Mouse (Mus musculus) spleen, adult 2 months (tissue): Measurements from ENCODE around the gene Efemp2. TPM values are rescaled to one million over a fixed set of nuclear protein-coding genes. Genes with fewer than 3 reads are reported as not detected.
"Not testable (repeated sequence)": the region's sequence is repeated elsewhere in the genome, so short reads cannot be mapped to it uniquely, and the experiment has no call there.

ENCODE experiments used
- DNase-seq, 2 experiments: peaks; one replicate each; pipeline versions ENCODE4 v3.0.0 to v3.0.0-alpha.2; 2012 to 2021; ENCODE audit warnings: low spot score in 2 of 2, low read depth in 1 of 2
- H3K27ac ChIP-seq: fragments of 200-500 bp; 2 replicates; pipeline ENCODE4 v1.5.1; 2012; ENCODE audit warnings: low read length, inconsistent platforms; ENCODE audit not compliant: insufficient read depth
- H3K27me3 ChIP-seq: fragments of 200-500 bp; 2 replicates; pipeline ENCODE4 v1.6.1; 2012; ENCODE audit warnings: mild to moderate bottlenecking, moderate library complexity, low read length, inconsistent platforms; ENCODE audit not compliant: control insufficient read depth, insufficient read depth
- H3K36me3 ChIP-seq: fragments of 200-500 bp; 2 replicates; pipeline ENCODE4 v1.6.1; 2012; ENCODE audit warnings: mild to moderate bottlenecking, low read length, inconsistent platforms; ENCODE audit not compliant: control insufficient read depth, insufficient read depth
- H3K4me1 ChIP-seq: fragments of 200-500 bp; 2 replicates; pipeline ENCODE4 v1.6.1; 2011; ENCODE audit warnings: inconsistent platforms; ENCODE audit not compliant: control insufficient read depth, insufficient read depth, insufficient read length
- H3K4me3 ChIP-seq: fragments of 200-500 bp; 2 replicates; pipeline ENCODE4 v1.5.1; 2011; ENCODE audit warnings: mild to moderate bottlenecking, inconsistent platforms; ENCODE audit not compliant: insufficient read depth, insufficient read length; ENCODE audit errors: extremely low read depth
- CTCF ChIP-seq: fragments of 200-500 bp; IDR thresholded peaks from 2 replicates; pipeline ENCODE4 v1.5.1; 2011; ENCODE audit warnings: mild to moderate bottlenecking, inconsistent platforms; ENCODE audit not compliant: insufficient read depth, insufficient read length, insufficient replicate concordance; ENCODE audit errors: extremely low read depth
- POLR2A ChIP-seq: fragments of 200-500 bp; IDR thresholded peaks from 2 replicates; pipeline ENCODE4 v1.6.1; 2011; ENCODE audit warnings: low read depth, low read length, inconsistent platforms
- whole genome bisulfite sequencing: fragments of 180-500 bp; shearing (Covaris S2); methylation state at CpG from one replicate; pipeline ENCODE4 v1.1.7; 2018; 5-methylcytosine and 5-hydroxymethylcytosine counted together
- polyA plus RNA-seq: library from polyadenylated mRNA; depleted of rRNA; stranded (reverse); fragments of >200 nt; gene quantifications from 2 replicates; pipeline ENCODE4 v1.2.3, GENCODE M21; 2012

The Efemp2 gene
- polyA plus RNA-seq, 1 experiment = 21.7 TPM

DNA sequence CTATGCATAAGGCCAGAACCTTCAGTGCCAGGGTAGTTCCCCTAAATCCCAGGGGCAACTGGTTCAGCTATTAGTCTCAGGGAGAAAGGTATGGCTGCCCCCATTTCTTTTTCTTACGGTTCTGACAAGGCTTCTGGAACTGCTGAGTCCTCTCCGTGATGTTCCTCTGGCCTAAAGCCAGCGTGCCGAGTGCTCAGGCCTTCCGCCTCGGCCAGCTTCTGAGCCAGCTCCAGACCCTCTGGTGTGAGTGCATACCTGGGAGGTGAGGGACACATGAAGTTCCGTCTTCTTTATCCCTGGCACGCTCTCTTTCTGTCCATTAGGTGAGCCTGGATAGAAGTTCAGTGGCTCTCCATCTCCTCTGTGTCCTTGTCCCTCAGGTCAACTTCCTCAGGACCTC is 11.6 kb downstream of the Efemp2 start:
- Histone ChIP-seq H3K36me3 (peaks cover 24% of the 10 kb centered on the region), H3K27me3 (no peaks in the 10 kb centered on the region), H3K27ac (no peak overlapping the region), H3K4me1 (peaks cover 8% of the 10 kb centered on the region; the same call in 1 of the 2 replicates), H3K4me3 (no peak overlapping the region)
- 93% methylated on average over 8 of the region's 8 CpGs for WGBS
- no peak for DNase-seq
- TF ChIP-seq CTCF (no peak), POLR2A (no peak)

DNA sequence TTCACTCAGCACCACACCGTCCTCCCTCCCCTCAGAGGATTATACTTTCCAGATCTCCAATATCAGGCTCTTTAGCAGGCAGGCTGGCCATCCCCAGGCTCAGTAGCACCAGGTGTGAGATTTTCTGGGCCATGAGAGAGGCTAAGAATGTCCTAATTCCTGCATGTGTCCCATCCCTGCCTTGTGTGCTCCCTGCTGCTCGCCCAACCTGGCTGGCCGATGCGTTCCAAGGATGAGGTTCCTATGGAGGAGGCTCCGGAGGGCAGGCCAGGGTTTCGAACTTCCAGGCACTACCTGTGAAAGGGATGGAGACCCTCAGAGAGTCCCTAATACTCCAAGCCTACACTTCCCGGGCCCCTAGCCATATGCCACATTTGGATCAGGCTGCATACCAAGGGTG is 12.1 kb downstream of the Efemp2 start:
- no peaks in the 10 kb centered on the region for H3K27me3 ChIP-seq
- no peak overlapping the region for H3K27ac ChIP-seq
- H3K4me3 ChIP-seq = no peak overlapping the region
- H3K4me1 ChIP-seq = peaks cover 8% of the 10 kb centered on the region; the same call in 1 of the 2 replicates
- TF ChIP-seq CTCF = no peak
- no peak for TF ChIP-seq POLR2A
- WGBS = 96% methylated on average over 7 of the region's 7 CpGs
- H3K36me3 ChIP-seq = peaks cover 24% of the 10 kb centered on the region
- no peak for DNase-seq

DNA sequence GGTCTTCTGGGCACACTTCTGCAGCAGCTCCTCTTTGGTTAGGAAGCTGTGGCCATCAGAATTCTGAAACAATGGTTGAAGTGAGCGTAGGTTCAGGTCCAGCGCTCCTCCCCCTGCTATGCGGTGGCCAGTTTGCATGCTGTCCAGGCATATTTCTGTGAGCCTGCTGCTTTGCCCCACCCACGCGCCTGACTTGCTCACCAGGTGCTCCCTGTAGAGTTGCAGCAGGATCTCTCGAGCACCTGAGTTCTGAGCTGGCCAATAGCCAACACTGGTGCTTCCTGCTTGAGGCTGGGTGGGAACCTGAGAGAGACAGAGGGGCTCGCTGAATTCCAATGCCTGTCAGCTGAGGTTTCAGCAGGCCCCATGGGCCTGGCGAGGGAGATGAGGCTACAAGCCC is 12.5 kb downstream of the Efemp2 start:
- no peak overlapping the region for H3K4me3 ChIP-seq
- TF ChIP-seq CTCF = no peak
- WGBS = 91% methylated on average over 8 of the region's 8 CpGs
- H3K27ac ChIP-seq = no peak overlapping the region
- H3K4me1 ChIP-seq = peaks cover 8% of the 10 kb centered on the region; the same call in 1 of the 2 replicates
- H3K36me3 ChIP-seq = peaks cover 24% of the 10 kb centered on the region
- no peak for DNase-seq
- H3K27me3 ChIP-seq = no peaks in the 10 kb centered on the region

DNA sequence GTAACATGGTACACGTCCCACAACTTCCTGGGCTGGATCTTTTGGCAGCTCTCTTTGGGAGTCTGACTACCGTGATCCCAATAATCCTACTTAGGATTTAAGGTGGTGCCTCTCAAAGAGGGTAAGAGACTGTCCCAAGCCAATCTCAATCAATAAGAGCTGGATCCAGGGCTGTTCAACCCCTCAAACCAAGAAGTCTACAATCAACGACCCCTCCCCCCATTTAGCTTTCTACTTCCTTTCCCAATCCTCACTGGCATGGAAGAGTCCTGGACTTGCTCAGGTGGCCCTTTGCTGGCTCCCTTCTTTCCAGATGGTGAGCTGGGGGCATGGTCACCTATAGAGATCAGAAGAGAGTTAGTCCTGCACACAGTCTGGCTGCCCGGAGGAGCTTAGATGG is 13.0 kb downstream of the Efemp2 start:
- H3K27ac ChIP-seq = no peak overlapping the region
- peaks cover 24% of the 10 kb centered on the region for H3K36me3 ChIP-seq
- peaks cover 8% of the 10 kb centered on the region; the same call in 1 of the 2 replicates for H3K4me1 ChIP-seq
- no peaks in the 10 kb centered on the region for H3K27me3 ChIP-seq
- TF ChIP-seq CTCF = no peak
- no peak for TF ChIP-seq POLR2A
- H3K4me3 ChIP-seq = no peak overlapping the region
- 87% methylated on average over 4 of the region's 4 CpGs for WGBS
- DNase-seq = no peak

DNA sequence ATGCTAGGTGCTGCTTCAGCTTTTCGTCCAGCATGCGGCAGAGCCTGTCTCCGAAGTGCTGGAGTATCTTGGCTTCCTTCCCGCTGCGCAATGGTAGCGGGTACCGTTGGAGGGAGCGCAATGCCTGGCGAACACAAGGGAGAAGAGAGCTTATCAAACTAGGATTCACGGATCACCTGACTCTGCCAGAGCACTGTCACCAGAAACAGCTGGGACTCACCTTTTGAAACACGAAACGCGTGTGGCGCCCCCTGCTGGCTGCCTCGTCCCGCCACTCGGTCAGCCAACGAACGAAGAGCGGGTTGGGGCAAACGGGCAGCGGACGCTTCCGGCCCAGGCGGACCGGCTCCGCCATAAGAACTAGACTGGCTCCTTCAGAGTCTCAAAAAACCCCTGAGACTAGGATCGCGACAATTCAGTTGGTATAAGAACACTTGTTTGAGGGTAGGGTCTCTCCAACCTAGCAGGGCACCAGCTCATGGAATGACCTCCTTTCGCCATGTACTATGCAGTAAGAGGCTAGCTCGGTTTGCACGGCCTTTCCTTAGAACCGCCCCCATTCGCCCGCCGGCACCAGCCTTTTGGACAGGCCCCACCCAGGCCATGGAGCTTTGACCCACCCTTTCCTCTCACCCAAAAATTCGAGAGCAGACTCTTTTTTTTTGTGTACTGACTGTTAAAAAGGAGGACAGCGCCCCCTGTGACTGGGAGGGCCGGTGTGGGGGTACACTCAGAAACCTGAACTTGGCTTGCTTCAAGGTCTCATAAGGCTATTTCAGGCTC is 14.2 kb downstream of the Efemp2 start, which contains the start of gene Mus81:
Mus81 (minus strand) TSS at position 635 of the 783 bp plus-strand sequence.
- under 1% methylated on average over 39 of the region's 39 CpGs for WGBS
- peak; percentile 62 for TF ChIP-seq POLR2A
- TF ChIP-seq CTCF = peak; percentile 90
- peak within 1 kb of the TSS; percentile 99 for H3K27ac ChIP-seq
- H3K4me3 ChIP-seq = peak within 1 kb of the TSS; percentile 73
- peaks cover 24% of the 10 kb centered on the region for H3K36me3 ChIP-seq
- no peaks in the 10 kb centered on the region for H3K27me3 ChIP-seq
- DNase-seq = peak; percentile 95
- peaks cover 8% of the 10 kb centered on the region; the same call in 1 of the 2 replicates for H3K4me1 ChIP-seq

DNA sequence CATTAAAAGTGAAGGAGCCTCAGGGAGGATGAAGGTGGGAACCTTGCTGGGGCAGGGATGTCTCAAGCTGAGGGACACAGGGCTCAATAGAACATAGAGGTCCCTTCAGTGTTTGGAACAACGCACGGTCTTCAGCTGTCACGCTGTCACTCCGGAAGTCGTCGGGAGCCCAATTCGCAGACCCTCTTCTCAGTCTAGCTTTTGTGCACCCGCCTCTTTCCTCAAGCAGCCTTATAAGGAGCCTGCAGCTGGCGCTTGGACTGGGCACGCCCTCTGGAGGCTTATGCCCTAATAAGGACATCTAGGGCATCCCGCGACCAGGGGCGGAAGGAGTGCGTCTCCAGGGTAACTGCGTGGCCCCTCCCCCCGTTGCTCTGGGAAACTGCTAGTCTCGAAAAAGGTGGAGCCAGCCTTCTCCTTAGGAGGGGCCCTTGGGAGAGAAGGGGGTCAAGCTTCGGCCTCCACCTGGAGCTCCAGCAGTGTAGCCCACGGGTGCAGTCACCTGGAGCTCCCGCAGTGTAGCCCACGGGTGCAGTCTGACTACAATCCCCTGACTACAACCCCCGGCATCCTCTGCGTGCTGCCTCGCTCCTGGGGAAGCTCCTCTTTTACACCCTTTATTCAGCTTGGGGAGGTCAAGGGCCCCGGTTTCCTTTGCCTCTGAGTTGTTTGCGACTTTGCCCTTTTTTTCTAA is 15.3 kb downstream of the Efemp2 start:
- H3K4me1 ChIP-seq = peaks cover 8% of the 10 kb centered on the region; the same call in 1 of the 2 replicates
- peaks cover 22% of the 10 kb centered on the region for H3K36me3 ChIP-seq
- peak; percentile 94 for TF ChIP-seq POLR2A
- TF ChIP-seq CTCF = no peak
- H3K27me3 ChIP-seq = no peaks in the 10 kb centered on the region
- WGBS = under 1% methylated on average over 26 of the region's 26 CpGs
- H3K27ac ChIP-seq = peak overlapping the region; percentile 99
- H3K4me3 ChIP-seq = peak overlapping the region; percentile 73
- DNase-seq = peak; percentile 94 to 98

DNA sequence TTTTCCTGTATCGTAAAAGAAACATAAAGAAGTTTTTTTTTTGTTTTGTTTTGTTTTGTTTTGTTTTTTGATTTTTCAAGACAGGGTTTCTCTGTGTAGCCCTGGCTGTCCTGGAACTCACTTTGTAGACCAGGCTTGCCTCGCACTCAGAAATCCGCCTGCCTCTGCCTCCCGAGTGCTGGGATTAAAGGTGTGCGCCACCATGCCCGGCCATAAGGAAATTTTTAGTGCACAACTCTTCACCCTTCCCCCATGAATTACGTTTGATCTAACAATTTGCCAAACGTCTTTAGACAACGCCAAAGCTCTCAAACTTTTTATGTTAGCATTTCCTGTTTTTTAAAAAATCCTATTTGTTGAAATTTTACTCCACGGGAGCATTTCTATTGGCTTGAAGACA is 16.0 kb downstream of the Efemp2 start:
- peaks cover 24% of the 10 kb centered on the region for H3K36me3 ChIP-seq
- H3K4me1 ChIP-seq, DNase-seq, H3K4me3 ChIP-seq, H3K27me3 ChIP-seq: not testable (repeated sequence)
- H3K27ac ChIP-seq = peak overlapping the region; percentile 78
- 21% methylated on average over 10 of the region's 10 CpGs for WGBS
